In the genomic region with DNA sequence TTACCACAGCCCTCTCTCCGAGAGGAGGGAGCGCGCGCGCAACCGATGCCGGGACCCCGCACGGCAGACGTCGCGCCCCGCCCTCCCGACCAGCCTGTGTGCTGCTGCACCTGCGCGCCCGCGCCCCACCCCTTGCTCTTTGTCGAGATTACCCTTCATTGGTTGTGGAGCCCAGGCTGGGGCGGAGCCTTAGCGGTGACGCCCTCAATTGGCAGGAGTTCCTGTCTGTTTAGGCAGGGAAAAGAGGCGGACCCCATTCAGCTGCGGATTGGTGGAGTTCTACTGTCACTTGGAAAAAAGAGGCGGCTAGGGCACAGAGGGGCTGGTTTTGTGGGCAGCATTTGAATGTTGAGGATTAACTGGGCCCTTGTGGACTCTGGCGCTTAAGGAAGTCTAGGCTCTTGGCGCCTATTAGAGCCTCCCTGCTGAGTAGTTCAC, we compare ENCODE assay signal across 7 mouse cellular contexts. TPM values are rescaled to one million over a fixed set of nuclear protein-coding genes. Genes with fewer than 3 reads are reported as not detected.
DNase-seq lines count a peak whose midpoint lies in the region; ATAC-seq and TF ChIP-seq lines count a peak whose summit lies in the region.

No protein-coding gene starts in this region.

- peak overlapping the region; percentile 24 for H3K4me2 ChIP-seq in intestine, postnatal 0 days (replicated peaks; ENCODE audit: low read depth)
- peak overlapping the region; percentile 42 for H3K4me2 ChIP-seq in midbrain, embryonic 12.5 days (replicated peaks)

- peak overlapping the region; percentile 69 for H3K9ac ChIP-seq in intestine, postnatal 0 days (ENCODE audit: low read depth, low read length)
- H3K9ac ChIP-seq in midbrain, embryonic 12.5 days (replicated peaks), result peak overlapping the region; percentile 87

- H3K4me3 ChIP-seq in embryonic facial prominence, embryonic 10.5 days, result peak overlapping the region; percentile 72
- peak overlapping the region; percentile 63 for H3K4me3 ChIP-seq in intestine, postnatal 0 days (ENCODE audit: low read depth, low read length)
- H3K4me3 ChIP-seq in midbrain, embryonic 12.5 days, result peak overlapping the region; percentile 62
- peak overlapping the region; percentile 89 for H3K4me3 ChIP-seq in small intestine, adult 2 months (ENCODE audit: low read depth, low read length)

- intact Hi-C loops in left cerebral cortex, postnatal 4 days (cut with DNase I), result no loop called here

- peak overlapping the region; percentile 96 for H3K27ac ChIP-seq in embryonic facial prominence, embryonic 10.5 days (replicated peaks)
- H3K27ac ChIP-seq in intestine, postnatal 0 days (ENCODE audit: low read depth, low read length), result peak overlapping the region; percentile 89
- H3K27ac ChIP-seq in midbrain, embryonic 12.5 days (replicated peaks), result peak overlapping the region; percentile 95
- peak overlapping the region; percentile 42; the same call in 1 of the 2 replicates for H3K27ac ChIP-seq in small intestine, adult 2 months (ENCODE audit: insufficient read depth, low read depth, low read length)

- DNase-seq in adrenal gland, postnatal 10 days, result peak; percentile 95
- peak; percentile 97 for DNase-seq in embryonic facial prominence, embryonic 10.5 days (ENCODE audit: low spot score)
- peak; percentile 62 for DNase-seq in gonadal fat pad, adult 2 months (ENCODE audit: low read depth)
- peak; percentile 98 for DNase-seq in left cerebral cortex, postnatal 4 days

- TF ChIP-seq CTCF in intestine, postnatal 0 days (IDR thresholded peaks at IDR 0.05; ENCODE audit: low read depth), result no peak
- no peak for TF ChIP-seq CTCF in small intestine, adult 2 months (IDR thresholded peaks at IDR 0.05; ENCODE audit: extremely low read depth, insufficient read length, insufficient replicate concordance, low read depth, low read length)

- peak; percentile 99 for ATAC-seq in intestine, postnatal 0 days
- ATAC-seq in midbrain, embryonic 12.5 days (ENCODE audit: low FRiP score, low read depth), result peak; percentile 99

- WGBS in embryonic facial prominence, embryonic 10.5 days, result 8% methylated on average over 27 of the region's 27 CpGs
- WGBS in intestine, postnatal 0 days, result 12% methylated on average over 16 of the region's 27 CpGs
- 16% methylated on average over 23 of the region's 27 CpGs for whole genome bisulfite sequencing in midbrain, embryonic 12.5 days
- 11% methylated on average over 27 of the region's 27 CpGs for WGBS in small intestine, adult 2 months

- peaks cover 8% of the 10 kb centered on the region; the same call in 1 of the 2 replicates for H3K4me1 ChIP-seq in embryonic facial prominence, embryonic 10.5 days
- no peaks in the 10 kb centered on the region for H3K4me1 ChIP-seq in intestine, postnatal 0 days (replicated peaks; ENCODE audit: control insufficient read depth, insufficient read depth, low read length)
- peaks cover 9% of the 10 kb centered on the region; the same call in 1 of the 2 replicates for H3K4me1 ChIP-seq in midbrain, embryonic 12.5 days
- no peaks in the 10 kb centered on the region for H3K4me1 ChIP-seq in small intestine, adult 2 months (ENCODE audit: control insufficient read depth, insufficient read depth, insufficient read length, low read length)

- no peaks in the 10 kb centered on the region for H3K36me3 ChIP-seq in embryonic facial prominence, embryonic 10.5 days (replicated peaks)
- H3K36me3 ChIP-seq in intestine, postnatal 0 days (ENCODE audit: control insufficient read depth, insufficient read depth), result no peaks in the 10 kb centered on the region
- no peaks in the 10 kb centered on the region for H3K36me3 ChIP-seq in midbrain, embryonic 12.5 days
- H3K36me3 ChIP-seq in small intestine, adult 2 months (ENCODE audit: control insufficient read depth, insufficient read depth, low read length), result no peaks in the 10 kb centered on the region

- peak; percentile 13; the same call in 1 of the 2 replicates for TF ChIP-seq POLR2A in small intestine, adult 2 months (IDR thresholded peaks at IDR 0.05; ENCODE audit: low read depth, low read length)

- no peaks in the 10 kb centered on the region for H3K9me3 ChIP-seq in embryonic facial prominence, embryonic 10.5 days
- no peaks in the 10 kb centered on the region for H3K9me3 ChIP-seq in intestine, postnatal 0 days (ENCODE audit: control insufficient read depth)
- no peaks in the 10 kb centered on the region for H3K9me3 ChIP-seq in midbrain, embryonic 12.5 days

- H3K27me3 ChIP-seq in embryonic facial prominence, embryonic 10.5 days (replicated peaks; ENCODE audit: low read depth, poor library complexity, severe bottlenecking), result peaks cover 15% of the 10 kb centered on the region
- H3K27me3 ChIP-seq in intestine, postnatal 0 days (replicated peaks; ENCODE audit: control insufficient read depth, insufficient read depth, low read length), result no peaks in the 10 kb centered on the region
- H3K27me3 ChIP-seq in midbrain, embryonic 12.5 days, result no peaks in the 10 kb centered on the region
- H3K27me3 ChIP-seq in small intestine, adult 2 months (ENCODE audit: control insufficient read depth, insufficient read depth, low read length), result no peaks in the 10 kb centered on the region

RNA-seq across cellular contexts. Expression of a gene that starts 41.6 kb away (rescaled TPM):
- not detected for total RNA-seq in adrenal gland, postnatal 10 days (2021)
- polyA plus RNA-seq in embryonic facial prominence, embryonic 10.5 days (2016; fragmentation: Nextera tagmentation; extraction: Ambion mirVana), result not detected in 2 replicates
- polyA plus RNA-seq in gonadal fat pad, adult 2 months (2012; rRNA removed), result 1.7 TPM in 2 replicates
- not detected in 2 replicates for polyA plus RNA-seq in intestine, postnatal 0 days (2015; fragmentation: Nextera tagmentation; extraction: Ambion mirVana)
- total RNA-seq in left cerebral cortex, postnatal 4 days (2021), result not detected
- polyA plus RNA-seq in midbrain, embryonic 12.5 days (2016; fragmentation: Nextera tagmentation; extraction: Ambion mirVana), result not detected in 2 replicates
- polyA plus RNA-seq in small intestine, adult 2 months (2012; rRNA removed), result not detected in 2 replicates

RNA-seq across cellular contexts. Expression of a gene that starts 49.5 kb away (rescaled TPM):
- 10 to 100 TPM; 30.1 to 34.9 TPM for total RNA-seq in adrenal gland, postnatal 10 days (2021)
- 12.4 and 15.7 TPM in 2 replicates for polyA plus RNA-seq in embryonic facial prominence, embryonic 10.5 days (2016; fragmentation: Nextera tagmentation; extraction: Ambion mirVana)
- polyA plus RNA-seq in gonadal fat pad, adult 2 months (2012; rRNA removed), result 7.8 and 16.5 TPM in 2 replicates
- 7.9 and 8.5 TPM in 2 replicates for polyA plus RNA-seq in intestine, postnatal 0 days (2015; fragmentation: Nextera tagmentation; extraction: Ambion mirVana)
- 10 to 100 TPM; 81.8 to 88.9 TPM for total RNA-seq in left cerebral cortex, postnatal 4 days (2021)
- 17.8 and 19.7 TPM in 2 replicates for polyA plus RNA-seq in midbrain, embryonic 12.5 days (2016; fragmentation: Nextera tagmentation; extraction: Ambion mirVana)
- 1.3 and 3.0 TPM in 2 replicates for polyA plus RNA-seq in small intestine, adult 2 months (2012; rRNA removed)

Comparison
In these comparisons a context has a peak if more than half of its experiments do, and no peak if none do; other contexts are left out.
1. Peak in every context shown above with its lines: DNase-seq, ATAC-seq, H3K4me3 ChIP-seq and H3K27ac ChIP-seq.
2. H3K27ac ChIP-seq: peak in every context shown above with its lines; median percentile 96 in embryonic facial prominence, embryonic 10.5 days; 95 in midbrain, embryonic 12.5 days; 89 in intestine, postnatal 0 days; 42 in small intestine, adult 2 months.